ENCODE assay signal across 9 mouse cellular contexts in genomic region chr8:95432471-95432870, GRCm38 (mm10). TPM values are rescaled to one million over a fixed set of nuclear protein-coding genes. Genes with fewer than 3 reads are reported as not detected.
DNase-seq lines count a peak whose midpoint lies in the region; ATAC-seq lines count a peak whose summit lies in the region.
"Had no signal": no experiment of that assay in that cellular context is flagged by ENCODE, and none has a peak within 500 bp of the region (broad histone marks: within the 10 kb centered on the region; RNA-seq: fewer than 3 reads in every experiment).

No protein-coding gene starts in this region.

- H3K4me3 ChIP-seq in kidney, embryonic 15.5 days (replicated peaks): peak overlapping the region; percentile 91
- H3K4me3 ChIP-seq in forebrain, embryonic 16.5 days (replicated peaks; ENCODE audit: low read length): no peak overlapping the region
- no peak overlapping the region for H3K4me3 ChIP-seq in midbrain, embryonic 12.5 days

- DNase-seq in cerebellum, adult 9-10 months: peak; percentile 39
- DNase-seq in cerebellum, adult 11-12 months: no peak
- no peak for DNase-seq in kidney, postnatal 36 days
- DNase-seq in thymus, postnatal 0 days (ENCODE audit: low spot score): no peak
- DNase-seq in layer of hippocampus, adult 18-20 months (ENCODE audit: low spot score in 2 of 2): no peak
- DNase-seq: gastrocnemius, postnatal 10 days had no signal

- H3K9ac ChIP-seq in kidney, embryonic 15.5 days: no peak overlapping the region
- no peak overlapping the region for H3K9ac ChIP-seq in forebrain, embryonic 16.5 days (replicated peaks; ENCODE audit: low read depth, low read length)
- no peak overlapping the region for H3K9ac ChIP-seq in midbrain, embryonic 12.5 days (replicated peaks)

- H3K27ac ChIP-seq in kidney, embryonic 15.5 days: no peak overlapping the region
- H3K27ac ChIP-seq in forebrain, embryonic 16.5 days (ENCODE audit: low read length): no peak overlapping the region
- no peak overlapping the region for H3K27ac ChIP-seq in midbrain, embryonic 12.5 days (replicated peaks)

- no peaks in the 10 kb centered on the region for H3K9me3 ChIP-seq in kidney, embryonic 15.5 days (replicated peaks)
- H3K9me3 ChIP-seq in forebrain, embryonic 16.5 days (ENCODE audit: control insufficient read depth, low read length): no peaks in the 10 kb centered on the region
- no peaks in the 10 kb centered on the region for H3K9me3 ChIP-seq in midbrain, embryonic 12.5 days

- 69% methylated on average over 3 of the region's 3 CpGs for WGBS in kidney, embryonic 15.5 days
- 55% methylated on average over 3 of the region's 3 CpGs for WGBS in forebrain, embryonic 16.5 days
- 87% methylated on average over 3 of the region's 3 CpGs for WGBS in midbrain, embryonic 12.5 days

- peaks cover 60% of the 10 kb centered on the region for H3K4me1 ChIP-seq in kidney, embryonic 15.5 days
- peaks cover 55% of the 10 kb centered on the region for H3K4me1 ChIP-seq in forebrain, embryonic 16.5 days (replicated peaks; ENCODE audit: control insufficient read depth, insufficient read depth, low read length)
- H3K4me1 ChIP-seq in midbrain, embryonic 12.5 days: peaks cover 59% of the 10 kb centered on the region

- H3K4me2 ChIP-seq in kidney, embryonic 15.5 days: peak overlapping the region; percentile 79
- peak overlapping the region; percentile 80 for H3K4me2 ChIP-seq in forebrain, embryonic 16.5 days (ENCODE audit: low read length)
- peak overlapping the region; percentile 91 for H3K4me2 ChIP-seq in midbrain, embryonic 12.5 days (replicated peaks)

- no peaks in the 10 kb centered on the region for H3K36me3 ChIP-seq in kidney, embryonic 15.5 days
- H3K36me3 ChIP-seq in forebrain, embryonic 16.5 days (ENCODE audit: control insufficient read depth, insufficient read depth): no peaks in the 10 kb centered on the region
- no peaks in the 10 kb centered on the region for H3K36me3 ChIP-seq in midbrain, embryonic 12.5 days

- ATAC-seq in kidney, embryonic 15.5 days (replicated peaks; ENCODE audit: low FRiP score): no peak
- no peak for ATAC-seq in forebrain, embryonic 16.5 days
- no peak for ATAC-seq in midbrain, embryonic 12.5 days (ENCODE audit: low FRiP score, low read depth)

- no peaks in the 10 kb centered on the region for H3K27me3 ChIP-seq in kidney, embryonic 15.5 days
- no peaks in the 10 kb centered on the region for H3K27me3 ChIP-seq in forebrain, embryonic 16.5 days (replicated peaks; ENCODE audit: control insufficient read depth, insufficient read depth, low read length)
- no peaks in the 10 kb centered on the region for H3K27me3 ChIP-seq in midbrain, embryonic 12.5 days

RNA-seq across cellular contexts. Expression of gene Cfap20, which starts 2.2 kb away (rescaled TPM):
- 138 and 139 TPM in 2 replicates for polyA plus RNA-seq in kidney, embryonic 15.5 days (2015; fragmentation: Nextera tagmentation; extraction: Ambion mirVana)
- 139 and 141 TPM in 2 replicates for polyA plus RNA-seq in forebrain, embryonic 16.5 days (2015; fragmentation: Nextera tagmentation; extraction: Ambion mirVana)
- polyA plus RNA-seq in midbrain, embryonic 12.5 days (2016; fragmentation: Nextera tagmentation; extraction: Ambion mirVana): 128 and 130 TPM in 2 replicates
- 94.4 and 104 TPM in 2 replicates for polyA plus RNA-seq in thymus, postnatal 0 days (2015; fragmentation: Nextera tagmentation; extraction: Ambion mirVana)
- 10 to 100 TPM; 50.7 to 54.4 TPM for total RNA-seq in layer of hippocampus, adult 18-20 months (2021)

RNA-seq across cellular contexts. Expression of gene Csnk2a2, which starts 57.4 kb away (rescaled TPM):
- polyA plus RNA-seq in kidney, embryonic 15.5 days (2015; fragmentation: Nextera tagmentation; extraction: Ambion mirVana): 9.0 and 10.5 TPM in 2 replicates
- 10.3 and 11.0 TPM in 2 replicates for polyA plus RNA-seq in forebrain, embryonic 16.5 days (2015; fragmentation: Nextera tagmentation; extraction: Ambion mirVana)
- polyA plus RNA-seq in midbrain, embryonic 12.5 days (2016; fragmentation: Nextera tagmentation; extraction: Ambion mirVana): 10.3 and 11.0 TPM in 2 replicates
- polyA plus RNA-seq in thymus, postnatal 0 days (2015; fragmentation: Nextera tagmentation; extraction: Ambion mirVana): 10.7 and 13.9 TPM in 2 replicates
- total RNA-seq in layer of hippocampus, adult 18-20 months (2021): 10 to 100 TPM; 69.8 to 74.0 TPM
